Mouse (Mus musculus): ENCODE measurements around the gene BC004004. TPM values are rescaled to one million over a fixed set of nuclear protein-coding genes. Genes with fewer than 3 reads are reported as not detected.

Gene BC004004
- polyA plus RNA-seq (2015; fragmentation: Nextera tagmentation; extraction: Ambion mirVana), result 65.1 and 69.7 TPM in 2 replicates

GRCm38 (mm10) chr17:29268682-29269348, at the start of gene BC004004:
Gene BC004004, plus strand, starts transcription at chr17:29268788.
- H3K36me3 ChIP-seq, result no peaks in the 10 kb centered on the region
- H3K9me3 ChIP-seq, result no peaks in the 10 kb centered on the region
- H3K27me3 ChIP-seq, result no peaks in the 10 kb centered on the region
- H3K4me1 ChIP-seq, result peaks cover 30% of the 10 kb centered on the region
- peak within 1 kb of the TSS; percentile 94 for H3K9ac ChIP-seq
- H3K4me2 ChIP-seq (replicated peaks), result peak within 1 kb of the TSS; percentile 71
- peak; percentile 86 for ATAC-seq (ENCODE audit: low FRiP score, low read depth)
- peak within 1 kb of the TSS; percentile 89 for H3K4me3 ChIP-seq
- under 1% methylated on average over 63 of the region's 63 CpGs for WGBS
- H3K27ac ChIP-seq, result peak within 1 kb of the TSS; percentile 90

GRCm38 (mm10) chr17:29220631-29221030, 48.0 kb upstream of the BC004004 start:
- H3K4me1 ChIP-seq, result 0 out of 2 replicates have a peak, but pooled peaks cover 9% of the 10 kb centered on the region
- no peak overlapping the region for H3K4me2 ChIP-seq (replicated peaks)
- no peak overlapping the region for H3K27ac ChIP-seq
- WGBS, result 38% methylated on average over 14 of the region's 14 CpGs
- no peaks in the 10 kb centered on the region for H3K27me3 ChIP-seq
- no peak overlapping the region for H3K9ac ChIP-seq
- H3K4me3 ChIP-seq, result no peak overlapping the region
- no peaks in the 10 kb centered on the region for H3K36me3 ChIP-seq
- no peak for ATAC-seq (ENCODE audit: low FRiP score, low read depth)
- no peaks in the 10 kb centered on the region for H3K9me3 ChIP-seq

- Histone ChIP-seq H3K4me3 (no peak overlapping the region), H3K27me3 (peaks cover 10% of the 10 kb centered on the region), H3K9ac (no peak overlapping the region), H3K9me3 (no peaks in the 10 kb centered on the region), H3K4me2 (replicated peaks) (no peak overlapping the region), H3K36me3 (no peaks in the 10 kb centered on the region), H3K4me1 (peaks cover 7% of the 10 kb centered on the region; the same call in 1 of the 2 replicates), H3K27ac (no peak overlapping the region)
- 55% methylated on average over 10 of the region's 10 CpGs for WGBS
- ATAC-seq (ENCODE audit: low FRiP score, low read depth), result no peak
Observed at GRCm38 (mm10) chr17:29231109-29231508, 37.5 kb upstream of the BC004004 start.

- Histone ChIP-seq H3K36me3 (no peaks in the 10 kb centered on the region), H3K27me3 (peaks cover 44% of the 10 kb centered on the region), H3K4me1 (peaks cover 22% of the 10 kb centered on the region), H3K4me3 (no peak overlapping the region; the same call in 1 of the 2 replicates), H3K9ac (no peak overlapping the region), H3K9me3 (no peaks in the 10 kb centered on the region), H3K27ac (no peak overlapping the region), H3K4me2 (replicated peaks) (peak overlapping the region; percentile 96)
- no peak for ATAC-seq (ENCODE audit: low FRiP score, low read depth)
- 54% methylated on average over 7 of the region's 7 CpGs for WGBS
Observed at GRCm38 (mm10) chr17:29236111-29236510, 32.5 kb upstream of the BC004004 start.

GRCm38 (mm10) chr17:29237267-29237771, 31.3 kb upstream of the BC004004 start:
- no peaks in the 10 kb centered on the region for H3K36me3 ChIP-seq
- H3K27ac ChIP-seq, result no peak overlapping the region
- peak overlapping the region; percentile 96 for H3K4me2 ChIP-seq (replicated peaks)
- no peaks in the 10 kb centered on the region for H3K9me3 ChIP-seq
- H3K9ac ChIP-seq, result peak overlapping the region; percentile 71
- H3K4me3 ChIP-seq, result peak overlapping the region; percentile 67
- peaks cover 49% of the 10 kb centered on the region for H3K27me3 ChIP-seq
- H3K4me1 ChIP-seq, result peaks cover 22% of the 10 kb centered on the region
- 1% methylated on average over 32 of the region's 32 CpGs for WGBS
- 0 out of 2 replicates have a peak, but pooled peaks have one; percentile 4 for ATAC-seq (ENCODE audit: low FRiP score, low read depth)

GRCm38 (mm10) chr17:29237772-29238420, 30.7 kb upstream of the BC004004 start, which contains the start of gene Cpne5:
Gene Cpne5, minus strand, starts transcription at chr17:29238167.
- ATAC-seq (ENCODE audit: low FRiP score, low read depth), result peak; percentile 59
- WGBS, result under 1% methylated on average over 52 of the region's 73 CpGs
- peak within 1 kb of the TSS; percentile 71 for H3K9ac ChIP-seq
- H3K36me3 ChIP-seq, result no peaks in the 10 kb centered on the region
- peaks cover 22% of the 10 kb centered on the region for H3K4me1 ChIP-seq
- H3K27ac ChIP-seq, result no peak within 1 kb of the TSS
- no peaks in the 10 kb centered on the region for H3K9me3 ChIP-seq
- peaks cover 49% of the 10 kb centered on the region for H3K27me3 ChIP-seq
- peak within 1 kb of the TSS; percentile 67 for H3K4me3 ChIP-seq
- H3K4me2 ChIP-seq (replicated peaks), result peak within 1 kb of the TSS; percentile 96

- 0 out of 2 replicates have a peak, but pooled peaks have one; percentile 13 for ATAC-seq (ENCODE audit: low FRiP score, low read depth)
- H3K9me3 ChIP-seq, result no peaks in the 10 kb centered on the region
- no peak overlapping the region for H3K27ac ChIP-seq
- peaks cover 22% of the 10 kb centered on the region for H3K4me1 ChIP-seq
- peak overlapping the region; percentile 96 for H3K4me2 ChIP-seq (replicated peaks)
- no peaks in the 10 kb centered on the region for H3K36me3 ChIP-seq
- peak overlapping the region; percentile 67 for H3K4me3 ChIP-seq
- H3K9ac ChIP-seq, result peak overlapping the region; percentile 71
- peaks cover 49% of the 10 kb centered on the region for H3K27me3 ChIP-seq
- WGBS, result 2% methylated on average over 23 of the region's 23 CpGs
Observed at GRCm38 (mm10) chr17:29238421-29238945, 30.1 kb upstream of the BC004004 start.

- Histone ChIP-seq H3K9ac (no peak overlapping the region; the same call in 1 of the 2 replicates), H3K4me2 (replicated peaks) (peak overlapping the region; percentile 34)
- ATAC-seq (ENCODE audit: low FRiP score, low read depth), result no peak
Observed at GRCm38 (mm10) chr17:29244912-29245311, 23.7 kb upstream of the BC004004 start.

GRCm38 (mm10) chr17:29245725-29246124, 22.9 kb upstream of the BC004004 start:
- ATAC-seq (ENCODE audit: low FRiP score, low read depth), result no peak
- no peaks in the 10 kb centered on the region for H3K9me3 ChIP-seq
- no peak overlapping the region for H3K9ac ChIP-seq
- no peak overlapping the region for H3K4me3 ChIP-seq
- WGBS, result 28% methylated on average over 7 of the region's 7 CpGs
- peaks cover 23% of the 10 kb centered on the region for H3K36me3 ChIP-seq
- peaks cover 24% of the 10 kb centered on the region for H3K4me1 ChIP-seq
- H3K4me2 ChIP-seq (replicated peaks), result no peak overlapping the region
- no peak overlapping the region for H3K27ac ChIP-seq
- H3K27me3 ChIP-seq, result 0 out of 2 replicates have a peak, but pooled peaks cover 5% of the 10 kb centered on the region

More at GRCm38 (mm10) chr17:29244912-29245311, 23.7 kb upstream of the BC004004 start:
- Histone ChIP-seq H3K36me3 (peaks cover 15% of the 10 kb centered on the region), H3K27ac (peak overlapping the region; percentile 61), H3K4me3 (no peak overlapping the region), H3K4me1 (peaks cover 24% of the 10 kb centered on the region), H3K9me3 (no peaks in the 10 kb centered on the region), H3K27me3 (peaks cover 8% of the 10 kb centered on the region; the same call in 1 of the 2 replicates)
- 10% methylated on average over 11 of the region's 12 CpGs for WGBS

GRCm38 (mm10) chr17:29246602-29247001, 22.0 kb upstream of the BC004004 start:
- Histone ChIP-seq H3K27me3 (0 out of 2 replicates have a peak, but pooled peaks cover 3% of the 10 kb centered on the region), H3K9me3 (no peaks in the 10 kb centered on the region), H3K36me3 (peaks cover 32% of the 10 kb centered on the region), H3K4me2 (replicated peaks) (no peak overlapping the region), H3K4me1 (peaks cover 26% of the 10 kb centered on the region), H3K27ac (no peak overlapping the region), H3K9ac (no peak overlapping the region), H3K4me3 (no peak overlapping the region)
- peak; percentile 77 for ATAC-seq (ENCODE audit: low FRiP score, low read depth)
- 10% methylated on average over 5 of the region's 5 CpGs for WGBS

GRCm38 (mm10) chr17:29247881-29248280, 20.7 kb upstream of the BC004004 start:
- no peak overlapping the region for H3K4me2 ChIP-seq (replicated peaks)
- 76% methylated on average over 13 of the region's 13 CpGs for WGBS
- peaks cover 45% of the 10 kb centered on the region for H3K36me3 ChIP-seq
- no peak overlapping the region for H3K4me3 ChIP-seq
- H3K4me1 ChIP-seq, result peaks cover 38% of the 10 kb centered on the region
- H3K27ac ChIP-seq, result no peak overlapping the region; the same call in 1 of the 2 replicates
- H3K27me3 ChIP-seq, result no peaks in the 10 kb centered on the region
- H3K9me3 ChIP-seq, result no peaks in the 10 kb centered on the region
- no peak overlapping the region for H3K9ac ChIP-seq
- no peak for ATAC-seq (ENCODE audit: low FRiP score, low read depth)

GRCm38 (mm10) chr17:29249512-29249911, 19.1 kb upstream of the BC004004 start:
- H3K27ac ChIP-seq, result no peak overlapping the region
- no peak overlapping the region for H3K4me2 ChIP-seq (replicated peaks)
- no peak for ATAC-seq (ENCODE audit: low FRiP score, low read depth)
- H3K27me3 ChIP-seq, result no peaks in the 10 kb centered on the region
- H3K4me1 ChIP-seq, result peaks cover 37% of the 10 kb centered on the region
- H3K36me3 ChIP-seq, result peaks cover 59% of the 10 kb centered on the region
- no peak overlapping the region for H3K4me3 ChIP-seq
- H3K9ac ChIP-seq, result no peak overlapping the region
- 61% methylated on average over 9 of the region's 9 CpGs for WGBS
- no peaks in the 10 kb centered on the region for H3K9me3 ChIP-seq
